Mouse (Mus musculus): ENCODE results near the gene Psmc3ip. TPM values are rescaled to one million over a fixed set of nuclear protein-coding genes. Genes with fewer than 3 reads are reported as not detected.

The Psmc3ip gene
- polyA plus RNA-seq, 1 experiment from 2014 or later, result 49.3 TPM

GRCm38 (mm10) chr11:101045826-101046225, 49.4 kb downstream of the Psmc3ip start:
- H3K36me3 ChIP-seq (ENCODE audit: control insufficient read depth, insufficient read depth, low read length), result peaks cover 11% of the 10 kb centered on the region
- no peak overlapping the region for H3K4me2 ChIP-seq (ENCODE audit: low read depth)
- H3K9ac ChIP-seq (ENCODE audit: low read length), result no peak overlapping the region
- DNase-seq (ENCODE audit: low spot score) (no peak), ATAC-seq (ENCODE audit: insufficient read depth, low FRiP score, low TSS enrichment) (no peak)
- H3K27ac ChIP-seq (ENCODE audit: low read depth, low read length), result no peak overlapping the region
- no peaks in the 10 kb centered on the region for H3K4me1 ChIP-seq (ENCODE audit: control insufficient read depth, insufficient read depth, low read length)
- H3K4me3 ChIP-seq (ENCODE audit: low read depth, low read length), result no peak overlapping the region
- 89% methylated on average over 4 of the region's 4 CpGs for WGBS
- no peaks in the 10 kb centered on the region for H3K27me3 ChIP-seq (ENCODE audit: control insufficient read depth, insufficient read depth, low read length)
- no peaks in the 10 kb centered on the region for H3K9me3 ChIP-seq (ENCODE audit: control insufficient read depth, low read length)

Small RNA genes within 50 kb of the gene (microRNA-seq; reads per million reads assigned to microRNA genes)
- gene Gm27626, result not detected

Other genes with a start within 250 kb of the Psmc3ip start
- 18.3 and 20.2 TPM in 2 replicates for gene Stat5b, start 244.7 kb downstream of the Psmc3ip start, polyA plus RNA-seq (2014; fragmentation: Nextera tagmentation; extraction: Ambion mirVana)
- gene Stat5a, start 236.1 kb downstream of the Psmc3ip start, polyA plus RNA-seq (2014; fragmentation: Nextera tagmentation; extraction: Ambion mirVana), result 1.3 and 1.9 TPM in 2 replicates
- 34.7 and 42.1 TPM in 2 replicates for gene Stat3, start 155.9 kb downstream of the Psmc3ip start, polyA plus RNA-seq (2014; fragmentation: Nextera tagmentation; extraction: Ambion mirVana)
- gene Cavin1, start 124.5 kb downstream of the Psmc3ip start, polyA plus RNA-seq (2014; fragmentation: Nextera tagmentation; extraction: Ambion mirVana), result 11.4 and 12.3 TPM in 2 replicates
- gene Atp6v0a1, start 86.0 kb downstream of the Psmc3ip start, polyA plus RNA-seq (2014; fragmentation: Nextera tagmentation; extraction: Ambion mirVana), result 50.2 and 54.1 TPM in 2 replicates
- gene Naglu, start 25.4 kb downstream of the Psmc3ip start, polyA plus RNA-seq (2014; fragmentation: Nextera tagmentation; extraction: Ambion mirVana), result 5.8 and 5.9 TPM in 2 replicates
- not detected in 2 replicates for gene Hsd17b1, start 17.0 kb downstream of the Psmc3ip start, polyA plus RNA-seq (2014; fragmentation: Nextera tagmentation; extraction: Ambion mirVana)
- gene Coasy, start 12.9 kb downstream of the Psmc3ip start, polyA plus RNA-seq (2014; fragmentation: Nextera tagmentation; extraction: Ambion mirVana), result 55.5 and 55.9 TPM in 2 replicates
- 55.6 and 61.6 TPM in 2 replicates for gene Mlx, start 8.2 kb downstream of the Psmc3ip start, polyA plus RNA-seq (2014; fragmentation: Nextera tagmentation; extraction: Ambion mirVana)
- gene Retreg3, start 24.5 kb upstream of the Psmc3ip start, polyA plus RNA-seq (2014; fragmentation: Nextera tagmentation; extraction: Ambion mirVana), result 14.3 and 14.4 TPM in 2 replicates
- 111 and 116 TPM in 2 replicates for gene Tubg1, start 24.5 kb upstream of the Psmc3ip start, polyA plus RNA-seq (2014; fragmentation: Nextera tagmentation; extraction: Ambion mirVana)
- 6.2 and 6.9 TPM in 2 replicates for gene Tubg2, start 60.5 kb upstream of the Psmc3ip start, polyA plus RNA-seq (2014; fragmentation: Nextera tagmentation; extraction: Ambion mirVana)
- 0.94 and 1.0 TPM in 2 replicates for gene Cntnap1, start 75.1 kb upstream of the Psmc3ip start, polyA plus RNA-seq (2014; fragmentation: Nextera tagmentation; extraction: Ambion mirVana)
- gene Plekhh3, start 75.9 kb upstream of the Psmc3ip start, polyA plus RNA-seq (2014; fragmentation: Nextera tagmentation; extraction: Ambion mirVana), result 9.2 and 11.8 TPM in 2 replicates
- 0.14 and 0.44 TPM in 2 replicates for gene Ccr10, start 80.0 kb upstream of the Psmc3ip start, polyA plus RNA-seq (2014; fragmentation: Nextera tagmentation; extraction: Ambion mirVana)
- 11.2 and 12.4 TPM in 2 replicates for gene Ezh1, start 131.0 kb upstream of the Psmc3ip start, polyA plus RNA-seq (2014; fragmentation: Nextera tagmentation; extraction: Ambion mirVana)
- gene Ramp2, start 150.6 kb upstream of the Psmc3ip start, polyA plus RNA-seq (2014; fragmentation: Nextera tagmentation; extraction: Ambion mirVana), result 72.6 and 73.3 TPM in 2 replicates
- 124 and 126 TPM in 2 replicates for gene Vps25, start 158.3 kb upstream of the Psmc3ip start, polyA plus RNA-seq (2014; fragmentation: Nextera tagmentation; extraction: Ambion mirVana)
- 6.4 and 7.6 TPM in 2 replicates for gene Wnk4, start 165.1 kb upstream of the Psmc3ip start, polyA plus RNA-seq (2014; fragmentation: Nextera tagmentation; extraction: Ambion mirVana)
- gene Cntd1, start 183.6 kb upstream of the Psmc3ip start, polyA plus RNA-seq (2014; fragmentation: Nextera tagmentation; extraction: Ambion mirVana), result 1.6 and 2.5 TPM in 2 replicates
- gene Coa3, start 183.7 kb upstream of the Psmc3ip start, polyA plus RNA-seq (2014; fragmentation: Nextera tagmentation; extraction: Ambion mirVana), result 190 and 196 TPM in 2 replicates
- 174 and 177 TPM in 2 replicates for gene Becn1, start 206.8 kb upstream of the Psmc3ip start, polyA plus RNA-seq (2014; fragmentation: Nextera tagmentation; extraction: Ambion mirVana)
- gene Psme3, start 220.8 kb upstream of the Psmc3ip start, polyA plus RNA-seq (2014; fragmentation: Nextera tagmentation; extraction: Ambion mirVana), result 154 and 157 TPM in 2 replicates
- gene Aoc2, start 229.6 kb upstream of the Psmc3ip start, polyA plus RNA-seq (2014; fragmentation: Nextera tagmentation; extraction: Ambion mirVana), result 1.4 and 1.8 TPM in 2 replicates
- gene Aoc3, start 235.2 kb upstream of the Psmc3ip start, polyA plus RNA-seq (2014; fragmentation: Nextera tagmentation; extraction: Ambion mirVana), result not detected in 2 replicates

Measured in neural tube, embryonic 11.5 days (tissue).